Mouse (Mus musculus) urinary bladder, postnatal 36 days (tissue): ENCODE measurements around the gene Slc4a7.
A peak's percentile ranks its signal among the peaks of the same experiment; 100 is the strongest.
"Not testable (repeated sequence)": the region's sequence is repeated elsewhere in the genome, so short reads cannot be mapped to it uniquely, and the experiment has no call there.

ENCODE experiments used
- DNase-seq, 2 experiments: peaks; one replicate each; pipeline ENCODE4 v3.0.0; 2022; ENCODE audit warnings: low spot score in 2 of 2, mixed read lengths in 1 of 2

Gene Slc4a7

GRCm38 (mm10) chr14:14800332-14800731 lies 98.3 kb downstream of the Slc4a7 start:
- DNase-seq: no peak

GRCm38 (mm10) chr14:14800810-14801209 lies 98.7 kb downstream of the Slc4a7 start:
- DNase-seq: no peak

GRCm38 (mm10) chr14:14803115-14803514 lies 101.0 kb downstream of the Slc4a7 start, which contains the start of gene Nek10:
Gene Nek10, plus strand, starts transcription at chr14:14803415.
- not testable (repeated sequence) for DNase-seq

- no peak for DNase-seq
Measured at GRCm38 (mm10) chr14:14803921-14804517, 101.9 kb downstream of the Slc4a7 start.

- DNase-seq: no peak
Measured at GRCm38 (mm10) chr14:14804518-14805212, 102.6 kb downstream of the Slc4a7 start.

GRCm38 (mm10) chr14:14832520-14833240 lies 130.6 kb downstream of the Slc4a7 start:
- DNase-seq: peak; percentile 39 to 83

GRCm38 (mm10) chr14:14833498-14833897 lies 131.4 kb downstream of the Slc4a7 start:
- no peak for DNase-seq

GRCm38 (mm10) chr14:14834266-14834665 lies 132.2 kb downstream of the Slc4a7 start:
- DNase-seq: no peak

- no peak for DNase-seq
Measured at GRCm38 (mm10) chr14:14837627-14838026, 135.5 kb downstream of the Slc4a7 start.

GRCm38 (mm10) chr14:14838109-14838508 lies 136.0 kb downstream of the Slc4a7 start:
- DNase-seq: peak in 1 of 2 experiments; percentile 24

GRCm38 (mm10) chr14:14842734-14843530 lies 140.9 kb downstream of the Slc4a7 start:
- DNase-seq: no peak
